Mouse (Mus musculus) frontal cortex, postnatal 10 days (tissue): ENCODE results near the gene Metrn.
A peak's percentile ranks its signal among the peaks of the same experiment; 100 is the strongest.
"Not testable (repeated sequence)": the region's sequence is repeated elsewhere in the genome, so short reads cannot be mapped to it uniquely, and the experiment has no call there.

Experiments
- DNase-seq, 2 experiments: peaks; one replicate each; pipeline ENCODE4 v3.0.0; 2022; ENCODE audit warnings: low spot score in 2 of 2, mixed read lengths in 1 of 2

Metrn gene

GRCm38 (mm10) chr17:25807452-25807851, 10.5 kb upstream of the Metrn start:
- DNase-seq: not testable (repeated sequence)

GRCm38 (mm10) chr17:25806507-25806906, 9.6 kb upstream of the Metrn start:
- DNase-seq: no peak

DNA sequence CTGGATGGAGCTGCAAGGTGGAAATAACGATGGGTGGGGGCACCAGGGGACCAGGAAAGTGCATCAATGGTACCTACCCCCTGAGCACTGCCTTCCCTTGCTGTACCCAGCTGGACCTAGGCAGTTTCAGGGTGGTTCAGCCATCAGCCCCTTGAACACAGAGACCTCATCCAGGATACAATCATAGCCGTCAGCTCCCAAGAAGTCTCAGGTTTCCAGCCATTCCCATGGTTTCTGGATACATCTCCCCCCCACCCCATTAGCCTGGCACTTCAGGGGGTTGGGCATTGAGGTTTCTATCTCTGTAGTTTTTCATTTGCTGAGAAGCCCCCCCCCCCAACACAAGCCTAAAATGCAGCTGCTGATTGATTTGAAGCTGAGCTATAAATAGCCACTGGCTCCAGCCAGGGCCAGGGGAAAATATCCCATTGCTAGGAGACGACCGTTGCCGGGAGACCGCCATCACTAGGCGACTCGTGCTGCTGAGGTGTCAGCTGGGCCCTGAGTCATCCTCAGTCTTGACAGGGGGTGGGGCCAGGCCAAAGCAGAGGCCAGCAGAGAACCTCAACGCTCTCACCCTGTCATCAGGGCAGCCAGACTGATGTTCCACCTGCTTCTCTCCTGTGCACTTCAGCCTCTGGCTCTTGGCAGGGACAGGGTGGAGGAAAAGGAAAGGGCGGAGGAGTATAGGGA, 6.0 kb upstream of the Metrn start:
- peak; percentile 79 to 89 for DNase-seq

DNA sequence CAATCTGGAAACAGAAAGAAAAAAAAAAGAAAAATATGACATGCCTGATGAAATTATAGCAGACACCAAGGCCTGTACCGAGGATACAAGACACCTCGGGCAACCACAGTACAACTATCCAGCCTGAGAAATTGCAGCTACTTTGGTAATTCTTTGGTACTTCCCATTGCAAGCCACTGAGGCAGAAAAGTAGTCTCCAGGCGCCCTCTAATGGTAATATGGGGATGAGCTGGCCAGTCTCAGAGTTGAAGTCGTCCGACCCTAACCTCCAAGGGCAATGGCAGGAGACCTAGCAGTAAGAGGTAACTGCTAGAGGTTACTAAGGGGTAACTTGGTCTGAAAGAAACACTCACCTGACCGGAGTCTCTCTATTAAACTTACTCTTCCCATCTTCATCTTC, 4.1 kb upstream of the Metrn start:
- peak in 1 of 2 experiments; percentile 58 for DNase-seq

DNA sequence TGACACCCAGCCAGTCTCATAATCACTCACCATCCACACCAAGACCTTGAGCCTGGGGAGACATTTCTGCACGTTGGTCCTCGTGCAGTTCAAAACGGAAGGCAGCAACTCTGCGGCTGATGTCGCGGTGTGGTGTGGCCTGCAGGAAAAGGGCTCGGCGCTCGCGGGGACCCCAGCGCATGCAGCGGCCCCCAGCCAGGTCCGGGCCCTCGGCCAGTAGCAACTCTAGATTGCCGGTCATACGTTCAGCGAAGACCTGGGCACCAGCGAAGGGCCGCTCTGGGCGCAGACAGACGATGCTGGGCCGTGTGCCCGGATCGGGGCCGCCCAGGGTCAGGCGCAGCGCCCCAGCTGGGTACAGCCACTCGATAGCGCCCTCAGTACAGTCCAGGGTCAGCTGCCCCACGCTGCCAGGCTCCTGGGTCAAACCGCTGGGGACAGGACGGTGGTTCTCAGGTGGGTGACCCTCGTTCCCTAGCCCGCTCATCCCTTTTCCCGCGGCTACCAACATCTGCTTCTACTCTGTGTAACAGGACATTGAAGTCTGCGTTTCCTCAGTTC, 645 bp downstream of the Metrn start:
- no peak for DNase-seq

GRCm38 (mm10) chr17:25795609-25796092, 1.3 kb downstream of the Metrn start, which contains the start of gene AC134908.4:
AC134908.4 (minus strand) TSS chr17:25795659.
- DNase-seq: peak; percentile 61 to 74

DNA sequence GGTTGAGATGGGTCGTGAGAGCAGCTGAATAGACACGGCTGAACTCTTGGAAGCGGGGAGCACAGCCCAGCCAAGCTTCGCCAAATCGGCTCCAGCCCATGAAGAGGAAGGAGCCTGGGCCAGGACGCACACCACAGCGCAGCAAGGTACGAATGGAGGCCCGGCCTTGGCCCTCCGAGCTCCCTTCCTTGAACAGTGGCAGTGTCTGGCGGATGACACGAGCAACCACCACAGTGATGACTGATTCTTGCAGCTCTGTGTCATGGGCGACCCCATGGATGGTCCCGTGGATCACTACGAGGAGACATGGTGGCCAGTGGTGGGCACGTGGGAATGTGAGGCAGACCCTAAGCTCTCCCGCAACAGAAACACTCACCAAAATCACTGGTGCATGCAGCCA, 1.9 kb downstream of the Metrn start:
- no peak for DNase-seq

- DNase-seq: no peak
These were observed 2.7 kb downstream of the Metrn start for GRCm38 (mm10) chr17:25794197-25794596.

GRCm38 (mm10) chr17:25792615-25793014, 4.3 kb downstream of the Metrn start, which contains the start of gene Fam173a:
Fam173a (minus strand) TSS chr17:25792901.
- peak; percentile 76 to 79 for DNase-seq

- peak; percentile 72 to 83 for DNase-seq
These were observed 5.0 kb downstream of the Metrn start for GRCm38 (mm10) chr17:25791843-25792527.

GRCm38 (mm10) chr17:25791320-25791842, 5.6 kb downstream of the Metrn start:
- no peak for DNase-seq

DNA sequence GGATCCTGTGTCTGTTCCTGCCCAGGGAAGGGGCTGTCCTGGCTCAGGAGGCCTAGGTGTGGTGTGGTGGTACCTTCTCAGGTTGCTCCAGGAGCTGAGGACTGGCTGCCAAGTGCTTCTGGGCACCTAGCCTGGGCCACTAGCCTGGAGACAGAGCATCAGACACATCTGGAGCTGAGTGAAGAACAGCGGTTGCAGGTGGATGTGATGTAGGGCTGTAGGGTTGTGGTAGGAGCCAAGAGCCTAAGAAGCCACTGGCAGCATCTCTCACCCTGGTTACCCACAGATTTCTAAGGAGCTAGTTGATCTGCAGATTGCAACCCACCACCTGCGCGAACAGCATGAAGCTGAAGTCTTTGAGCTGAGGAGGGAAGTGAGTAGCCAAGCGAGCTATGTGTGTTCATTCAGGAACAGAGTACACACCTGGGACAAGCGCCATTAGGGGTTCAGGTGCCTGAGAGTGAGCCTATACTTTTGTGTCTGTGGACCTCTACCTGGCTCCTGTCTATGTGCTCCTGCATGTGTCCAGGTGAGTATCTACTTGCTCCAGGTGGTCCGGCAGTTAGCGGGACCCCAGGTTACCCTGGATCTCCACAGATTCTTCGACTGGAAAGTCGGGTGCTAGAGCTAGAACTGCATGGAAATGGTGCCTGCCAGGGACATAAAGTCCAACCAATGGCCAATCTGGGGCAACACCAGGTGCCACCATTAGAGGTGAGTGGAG, 10.0 kb downstream of the Metrn start:
- DNase-seq: no peak

- DNase-seq: no peak
These were observed 10.7 kb downstream of the Metrn start, which contains the start of gene Ccdc78 for GRCm38 (mm10) chr17:25786280-25786679. Ccdc78 (plus strand) TSS chr17:25786580.

- DNase-seq: peak; percentile 90 to 95
These were observed 11.6 kb downstream of the Metrn start, which contains the start of gene Haghl for GRCm38 (mm10) chr17:25785281-25785745. Haghl (minus strand) TSS chr17:25785673.

DNA sequence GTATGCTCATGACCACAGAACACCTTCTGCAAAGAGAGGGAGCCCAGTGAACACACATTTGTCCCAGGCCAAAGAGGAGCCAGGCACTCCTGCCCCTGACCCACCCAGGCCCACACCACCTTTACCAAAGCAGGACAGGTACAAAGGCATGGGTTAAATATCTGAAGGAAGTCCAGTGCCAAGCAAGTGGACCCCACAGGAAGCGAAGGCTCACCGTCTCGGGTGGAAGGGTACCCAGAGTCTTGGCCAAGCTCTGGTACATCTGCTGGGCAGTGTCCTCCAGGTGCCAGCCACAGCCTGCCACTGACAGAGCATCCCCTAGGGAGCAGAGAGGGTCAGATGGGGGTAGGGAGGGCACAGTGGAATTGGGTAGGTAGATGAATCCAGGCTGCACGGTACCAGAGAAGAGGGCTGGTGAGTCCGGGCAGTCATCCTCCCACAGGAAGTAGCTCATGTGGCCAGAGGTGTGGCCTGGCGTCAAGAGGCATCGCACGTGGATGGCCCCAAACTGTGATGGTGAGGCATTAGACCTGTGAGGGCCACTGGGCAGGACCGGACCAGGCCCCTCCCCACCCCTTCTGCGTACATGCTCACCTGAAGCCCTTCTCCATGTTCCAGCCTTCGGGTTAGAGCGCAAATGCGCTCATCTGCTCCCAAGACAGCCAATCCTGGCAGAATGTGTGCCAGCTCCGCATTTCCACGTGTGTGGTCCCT, 12.9 kb downstream of the Metrn start:
- DNase-seq: no peak

DNA sequence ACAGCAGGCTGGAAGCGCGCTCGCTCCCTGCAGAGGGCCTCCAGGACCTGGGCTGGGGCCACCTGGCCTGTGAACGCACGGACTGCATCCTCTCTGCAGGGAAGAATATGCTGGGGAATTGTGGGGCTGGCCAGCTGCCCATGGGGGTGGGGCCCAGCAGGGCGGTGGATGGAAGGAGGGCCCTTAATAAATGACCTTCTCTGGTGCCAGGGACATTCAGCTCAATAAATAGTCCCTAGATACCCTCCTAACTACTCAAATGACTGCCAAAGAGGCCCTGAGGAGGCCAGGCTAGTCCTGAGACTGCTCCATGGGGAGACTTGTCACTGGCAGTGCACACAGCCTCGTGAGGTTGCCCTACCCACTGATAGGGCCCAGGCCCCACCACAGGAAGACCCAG, 13.8 kb downstream of the Metrn start:
- no peak for DNase-seq

DNA sequence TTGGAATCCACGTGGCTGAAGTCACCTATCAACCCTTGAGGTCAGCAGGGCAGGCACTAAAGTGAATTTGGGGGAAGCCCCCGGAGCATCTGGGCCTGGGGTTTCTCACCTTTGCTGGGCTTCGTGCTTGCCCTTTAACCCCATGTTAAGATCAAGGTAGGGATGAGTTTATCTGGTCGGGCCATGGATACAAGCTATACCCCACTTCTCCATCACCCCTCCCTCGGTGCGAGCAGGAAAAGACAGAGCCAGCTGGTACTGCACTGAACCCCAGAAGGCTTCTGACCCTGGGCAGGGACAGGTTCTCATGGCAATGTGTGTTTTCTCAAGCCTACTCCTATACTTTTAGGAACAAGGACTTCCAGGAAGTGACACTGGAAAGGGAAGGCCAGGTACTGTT, 15.6 kb downstream of the Metrn start:
- DNase-seq: no peak

DNA sequence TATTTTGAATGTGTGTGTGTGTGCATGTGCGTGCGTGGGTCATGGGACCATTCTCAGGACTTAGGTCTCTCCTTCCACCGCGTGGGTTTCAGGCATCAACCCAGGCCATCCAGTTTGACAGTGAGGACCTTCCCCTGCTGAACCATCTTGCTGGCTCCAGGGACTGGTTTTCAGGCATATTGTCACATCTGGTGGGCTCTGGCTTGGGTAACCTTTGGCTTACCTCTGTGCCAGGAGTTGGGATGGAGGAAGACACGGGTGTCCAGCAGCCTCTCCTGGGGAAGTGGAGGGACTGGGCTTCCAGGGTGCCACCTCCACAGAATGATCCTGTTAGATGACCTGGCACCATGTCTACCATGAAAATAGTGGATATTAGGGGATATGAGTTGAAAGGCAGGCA, 19.0 kb downstream of the Metrn start:
- DNase-seq: no peak

GRCm38 (mm10) chr17:25775318-25776062, 21.4 kb downstream of the Metrn start:
- no peak for DNase-seq

- peak; percentile 93 to 98 for DNase-seq
These were observed 23.3 kb downstream of the Metrn start, which contains the start of gene Narfl for GRCm38 (mm10) chr17:25773549-25774120. Narfl (plus strand) TSS chr17:25773776.
